Mouse (Mus musculus): Measurements from ENCODE around the gene Actl6b. TPM values are rescaled to one million over a fixed set of nuclear protein-coding genes. Genes with fewer than 3 reads are reported as not detected.

The Actl6b gene
- 83.5 and 108 TPM in 2 replicates for polyA plus RNA-seq (2021; fragmentation: Nextera tagmentation)
- long read RNA-seq, experiment 1, transcript Actl6b-205 (14 exons, 1,592 nt), result major isoform, 79 of 114 reads
- long read RNA-seq, experiment 1, partial matches to known transcripts, result 8 of 114 reads
- long read RNA-seq, experiment 1, other reads (novel, unspliced or antisense), result 27 of 114 reads
- long read RNA-seq, experiment 2, transcript Actl6b-205 (14 exons, 1,592 nt), result major isoform, 239 of 306 reads
- long read RNA-seq, experiment 2, partial matches to known transcripts, result 10 of 306 reads
- long read RNA-seq, experiment 2, other reads (novel, unspliced or antisense), result 55 of 306 reads

DNA sequence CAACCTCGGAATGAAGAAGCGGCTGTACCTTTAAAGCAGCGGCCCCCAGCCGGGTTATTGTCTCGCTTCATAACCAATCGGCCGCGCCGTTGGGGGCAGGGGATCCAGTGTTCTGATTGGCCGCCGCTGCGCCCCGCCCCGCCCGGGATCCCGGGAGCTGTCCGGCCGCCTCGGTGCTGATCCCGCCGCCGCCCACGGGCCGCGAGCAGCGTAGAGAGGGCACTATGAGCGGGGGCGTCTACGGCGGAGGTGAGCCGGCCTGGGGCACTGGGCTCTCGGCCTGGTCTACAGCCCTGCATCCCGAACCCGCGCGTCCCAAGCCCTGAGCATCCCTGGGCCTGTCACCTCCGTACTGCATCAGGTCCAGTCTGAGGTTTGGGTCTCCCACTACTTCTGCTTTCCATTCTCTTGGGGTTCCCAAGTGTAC lies at the start of gene Actl6b:
Gene Actl6b, plus strand, starts transcription at position 107 of the 427 bp plus-strand sequence.

DNA sequence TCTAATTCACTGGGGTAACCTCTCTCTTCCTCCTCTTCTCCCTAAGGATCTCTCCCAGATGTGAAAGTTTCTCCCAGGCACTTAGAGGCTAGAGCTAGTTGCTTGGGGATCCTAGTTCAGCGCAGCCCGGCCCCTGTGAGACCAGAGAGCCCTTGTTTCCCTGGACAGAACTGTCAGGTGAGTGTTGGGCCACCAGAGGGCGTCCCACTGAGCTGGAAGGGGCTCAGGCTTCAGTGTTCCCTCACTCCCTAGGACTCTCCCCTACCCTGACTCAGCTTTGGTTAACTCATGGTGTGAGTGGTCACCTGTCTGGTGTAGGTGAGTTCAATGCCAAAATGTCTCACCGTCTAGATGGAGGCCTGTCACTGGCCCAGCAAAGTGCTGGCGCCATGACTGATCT lies 34.9 kb upstream of the Actl6b start, which contains the start of gene Gigyf1:
Gene Gigyf1, plus strand, starts transcription at position 113 of the 400 bp plus-strand sequence.

DNA sequence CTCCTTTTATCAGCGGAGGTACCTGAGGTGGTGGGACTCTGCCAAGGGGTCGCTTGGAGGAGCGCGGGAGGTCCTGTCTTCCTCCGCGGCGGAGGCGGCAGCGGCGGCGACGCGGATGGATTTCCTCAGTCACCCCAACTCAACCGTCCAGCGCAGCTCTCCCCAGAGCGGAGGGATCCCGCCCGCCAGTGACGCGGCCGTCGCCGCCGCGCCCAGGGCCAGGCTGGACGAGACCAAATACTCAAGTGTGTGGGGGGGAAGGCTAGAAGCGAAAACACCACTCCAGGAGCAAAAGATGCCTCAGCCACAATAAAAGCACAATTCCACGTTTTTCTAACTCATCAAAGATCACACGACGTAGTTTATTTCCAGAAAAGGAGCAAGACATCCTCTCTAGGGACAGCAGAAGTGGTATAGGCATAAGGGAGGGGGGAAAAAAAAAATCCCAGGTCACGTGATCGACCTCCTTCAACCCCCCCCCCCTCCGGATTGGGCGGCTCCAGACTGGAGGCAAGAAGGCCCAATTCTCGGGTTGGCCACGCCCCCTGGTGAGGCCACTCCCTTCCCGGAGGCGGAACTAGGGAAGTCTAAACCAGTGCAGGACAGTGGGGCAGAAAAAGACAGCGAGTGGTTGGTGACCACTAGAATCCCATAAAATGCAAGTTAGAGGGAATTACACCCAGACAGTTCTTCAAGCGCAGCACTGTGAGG lies 20.0 kb upstream of the Actl6b start, which contains the start of the genes Epo and Gnb2:
Gene Epo, minus strand, starts transcription at position 126 of the 711 bp plus-strand sequence.
Gene Gnb2, minus strand, starts transcription at position 394 of the 711 bp plus-strand sequence.

DNA sequence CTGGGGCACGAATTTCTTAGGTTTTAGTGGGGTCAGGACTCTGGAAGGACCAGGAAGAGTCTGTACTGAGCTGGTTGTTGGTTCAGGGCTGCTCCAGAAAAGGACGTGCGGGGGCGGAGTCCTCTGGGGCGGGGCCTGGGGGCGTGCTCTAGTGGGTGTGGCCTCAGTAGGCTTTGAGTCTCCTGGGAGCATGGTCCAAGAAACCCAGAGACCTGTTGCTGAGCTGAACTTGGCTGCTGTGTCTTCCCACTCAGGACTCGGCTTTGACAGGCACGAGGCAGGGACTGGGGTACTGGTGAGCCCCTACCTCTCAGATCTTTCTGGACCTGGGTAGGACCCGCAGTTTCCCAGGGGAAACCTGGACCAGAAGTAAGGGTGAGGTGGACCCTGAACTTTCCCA lies 16.3 kb downstream of the Actl6b start, which contains the start of gene Tfr2:
Gene Tfr2, plus strand, starts transcription at position 176 of the 400 bp plus-strand sequence.

DNA sequence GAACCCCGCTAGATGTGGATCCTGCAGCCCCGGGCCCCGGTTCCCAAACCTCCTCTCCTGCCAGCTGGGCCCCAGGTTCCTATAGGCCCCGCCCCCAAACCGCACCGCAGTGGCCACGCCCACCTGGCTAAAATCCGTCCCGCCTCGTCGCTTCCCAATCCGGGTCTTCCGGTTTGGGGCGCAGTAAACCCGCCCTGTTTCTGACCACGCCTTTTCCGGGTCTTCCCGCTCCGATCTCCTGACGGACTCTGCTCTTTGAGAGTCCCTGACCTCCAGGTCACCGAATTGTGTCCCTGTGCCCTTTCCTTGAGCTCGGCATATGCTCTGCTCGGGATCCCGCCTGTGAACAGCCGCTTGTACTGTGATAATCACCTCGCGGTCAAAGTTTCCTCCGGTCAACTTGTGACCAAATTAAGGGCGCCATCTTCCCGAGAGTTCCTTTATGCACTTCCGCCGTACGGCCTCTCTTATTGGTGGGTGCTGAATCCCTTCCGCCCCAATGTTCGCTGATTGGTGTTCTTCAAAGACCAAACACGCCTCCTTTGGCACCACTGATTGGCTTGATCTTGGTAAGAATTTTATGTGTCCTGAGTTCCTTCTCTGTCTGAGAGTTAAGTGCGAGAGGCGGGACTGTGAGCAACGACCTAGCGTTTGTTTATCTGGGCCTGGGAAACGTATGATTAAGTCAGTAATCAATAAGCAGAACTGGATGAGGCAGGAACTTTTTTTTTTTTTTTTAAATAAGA lies 47.5 kb downstream of the Actl6b start, which contains the start of gene Mospd3:
Gene Mospd3, minus strand, starts transcription at position 440 of the 746 bp plus-strand sequence.

DNA sequence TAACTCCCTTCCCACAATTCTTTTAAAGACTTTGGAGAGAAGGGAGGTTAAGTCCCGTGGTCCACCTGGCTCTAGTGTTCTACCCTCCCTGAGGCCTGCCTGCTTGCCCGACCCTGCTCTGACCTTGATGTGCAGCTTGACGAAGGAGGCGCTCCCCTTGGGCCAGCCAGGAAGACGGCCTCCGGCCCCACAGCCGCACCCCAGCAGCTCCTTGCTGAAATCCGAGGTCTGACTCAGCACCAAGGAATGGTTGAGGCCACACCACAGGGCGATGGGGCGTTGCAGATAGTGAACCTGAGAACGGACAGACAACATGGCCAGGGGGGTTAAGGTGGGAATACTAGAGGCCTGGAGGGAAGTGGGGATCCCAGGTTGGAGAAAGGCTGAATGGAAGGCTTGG lies 60.2 kb downstream of the Actl6b start, which contains the start of gene Pcolce:
Gene Pcolce, minus strand, starts transcription at position 235 of the 400 bp plus-strand sequence.

Small RNA genes within 50 kb of the gene (microRNA-seq; reads per million reads assigned to microRNA genes)
- gene Mir6418, result 5.4 reads per million, percentile 19 among the genes with 10 or more reads in this experiment

Other genes starting within 250 kb of the Actl6b start
- gene Srrt, start 245.8 kb upstream of the Actl6b start, polyA plus RNA-seq (2021; fragmentation: Nextera tagmentation), result 17.5 and 19.5 TPM in 2 replicates
- 4.1 and 4.5 TPM in 2 replicates for gene Trip6, start 239.1 kb upstream of the Actl6b start, polyA plus RNA-seq (2021; fragmentation: Nextera tagmentation)
- gene Slc12a9, start 219.9 kb upstream of the Actl6b start, polyA plus RNA-seq (2021; fragmentation: Nextera tagmentation), result 5.0 and 5.7 TPM in 2 replicates
- 1.3 TPM in 2 replicates for gene Ephb4, start 203.4 kb upstream of the Actl6b start, polyA plus RNA-seq (2021; fragmentation: Nextera tagmentation)
- gene Zan, start 76.5 kb upstream of the Actl6b start, polyA plus RNA-seq (2021; fragmentation: Nextera tagmentation), result 0.10 and 0.13 TPM in 2 replicates
- 89.7 and 94.7 TPM in 2 replicates for gene Pop7, start 51.0 kb upstream of the Actl6b start, polyA plus RNA-seq (2021; fragmentation: Nextera tagmentation)
- 2.6 and 2.9 TPM in 2 replicates for gene Gigyf1, start 35.0 kb upstream of the Actl6b start, polyA plus RNA-seq (2021; fragmentation: Nextera tagmentation)
- not detected in 2 replicates for gene Epo, start 20.3 kb upstream of the Actl6b start, polyA plus RNA-seq (2021; fragmentation: Nextera tagmentation)
- 97.9 and 121 TPM in 2 replicates for gene Gnb2, start 20.0 kb upstream of the Actl6b start, polyA plus RNA-seq (2021; fragmentation: Nextera tagmentation)
- 5.8 and 6.8 TPM in 2 replicates for gene Tfr2, start 16.3 kb downstream of the Actl6b start, polyA plus RNA-seq (2021; fragmentation: Nextera tagmentation)
- 27.3 and 28.5 TPM in 2 replicates for gene Mospd3, start 47.5 kb downstream of the Actl6b start, polyA plus RNA-seq (2021; fragmentation: Nextera tagmentation)
- 10.9 and 39.7 TPM in 2 replicates for gene Pcolce, start 60.3 kb downstream of the Actl6b start, polyA plus RNA-seq (2021; fragmentation: Nextera tagmentation)
- gene Fbxo24, start 75.5 kb downstream of the Actl6b start, polyA plus RNA-seq (2021; fragmentation: Nextera tagmentation), result not detected in 2 replicates
- gene Lrch4, start 75.6 kb downstream of the Actl6b start, polyA plus RNA-seq (2021; fragmentation: Nextera tagmentation), result 4.9 and 5.3 TPM in 2 replicates
- 0.31 and 0.34 TPM in 2 replicates for gene Gm20605, start 75.7 kb downstream of the Actl6b start, polyA plus RNA-seq (2021; fragmentation: Nextera tagmentation)
- 0.44 and 0.54 TPM in 2 replicates for gene Sap25, start 87.8 kb downstream of the Actl6b start, polyA plus RNA-seq (2021; fragmentation: Nextera tagmentation)
- gene Irs3, start 92.2 kb downstream of the Actl6b start, polyA plus RNA-seq (2021; fragmentation: Nextera tagmentation), result 0.11 and 0.36 TPM in 2 replicates
- 17.0 and 19.7 TPM in 2 replicates for gene Agfg2, start 131.2 kb downstream of the Actl6b start, polyA plus RNA-seq (2021; fragmentation: Nextera tagmentation)
- 1.1 and 1.4 TPM in 2 replicates for gene Nyap1, start 188.1 kb downstream of the Actl6b start, polyA plus RNA-seq (2021; fragmentation: Nextera tagmentation)
- 452 and 506 TPM in 2 replicates for gene Tsc22d4, start 192.2 kb downstream of the Actl6b start, polyA plus RNA-seq (2021; fragmentation: Nextera tagmentation)
- 31.0 and 33.0 TPM in 2 replicates for gene Ppp1r35, start 225.3 kb downstream of the Actl6b start, polyA plus RNA-seq (2021; fragmentation: Nextera tagmentation)
- gene Mepce, start 234.1 kb downstream of the Actl6b start, polyA plus RNA-seq (2021; fragmentation: Nextera tagmentation), result 11.8 and 12.1 TPM in 2 replicates
- 3.1 and 3.5 TPM in 2 replicates for gene Zcwpw1, start 234.3 kb downstream of the Actl6b start, polyA plus RNA-seq (2021; fragmentation: Nextera tagmentation)

Data from layer of hippocampus, adult 6 months (tissue).